Mouse (Mus musculus): ENCODE measurements around the gene Disp1. TPM values are rescaled to one million over a fixed set of nuclear protein-coding genes. Genes with fewer than 3 reads are reported as not detected.

Disp1 gene
- polyA plus RNA-seq, 1 experiment from 2014 or later, result 12.3 TPM

- H3K4me2 ChIP-seq (replicated peaks; ENCODE audit: low read depth, low read length), result no peak overlapping the region
- H3K9ac ChIP-seq (replicated peaks; ENCODE audit: low read depth, low read length), result no peak overlapping the region
- no peak overlapping the region for H3K4me3 ChIP-seq (ENCODE audit: low read depth, low read length)
- H3K27me3 ChIP-seq (ENCODE audit: control insufficient read depth, insufficient read depth, low read length), result no peaks in the 10 kb centered on the region
- WGBS, result 63% methylated on average over 5 of the region's 5 CpGs
- H3K27ac ChIP-seq (ENCODE audit: low read length), result no peak overlapping the region
- no peak for ATAC-seq (ENCODE audit: insufficient number of reproducible peaks, insufficient read depth, low FRiP score, low read depth)
- 0 out of 2 replicates have a peak, but pooled peaks cover 2% of the 10 kb centered on the region for H3K9me3 ChIP-seq (ENCODE audit: control insufficient read depth, low read depth, low read length)
- no peaks in the 10 kb centered on the region for H3K36me3 ChIP-seq (ENCODE audit: control insufficient read depth, insufficient read depth, low read length)
- H3K4me1 ChIP-seq (ENCODE audit: control insufficient read depth, insufficient read depth, low read length), result peaks cover 10% of the 10 kb centered on the region
Measured at GRCm38 (mm10) chr1:183047913-183048523, 173.3 kb downstream of the Disp1 start.

- no peak overlapping the region for H3K9ac ChIP-seq (replicated peaks; ENCODE audit: low read depth, low read length)
- no peak overlapping the region for H3K4me2 ChIP-seq (replicated peaks; ENCODE audit: low read depth, low read length)
- 32% methylated on average over 7 of the region's 7 CpGs for WGBS
- no peaks in the 10 kb centered on the region for H3K27me3 ChIP-seq (ENCODE audit: control insufficient read depth, insufficient read depth, low read length)
- H3K4me3 ChIP-seq (ENCODE audit: low read depth, low read length), result no peak overlapping the region
- ATAC-seq (ENCODE audit: insufficient number of reproducible peaks, insufficient read depth, low FRiP score, low read depth), result no peak
- 0 out of 2 replicates have a peak, but pooled peaks cover 2% of the 10 kb centered on the region for H3K9me3 ChIP-seq (ENCODE audit: control insufficient read depth, low read depth, low read length)
- no peaks in the 10 kb centered on the region for H3K36me3 ChIP-seq (ENCODE audit: control insufficient read depth, insufficient read depth, low read length)
- peaks cover 10% of the 10 kb centered on the region for H3K4me1 ChIP-seq (ENCODE audit: control insufficient read depth, insufficient read depth, low read length)
- no peak overlapping the region for H3K27ac ChIP-seq (ENCODE audit: low read length)
Measured at GRCm38 (mm10) chr1:183047191-183047912, 174.0 kb downstream of the Disp1 start.

- 72% methylated on average over 12 of the region's 12 CpGs for WGBS
- Histone ChIP-seq H3K36me3 (ENCODE audit: control insufficient read depth, insufficient read depth, low read length) (no peaks in the 10 kb centered on the region), H3K4me2 (replicated peaks; ENCODE audit: low read depth, low read length) (no peak overlapping the region), H3K27ac (ENCODE audit: low read length) (no peak overlapping the region), H3K4me3 (ENCODE audit: low read depth, low read length) (no peak overlapping the region), H3K9me3 (ENCODE audit: control insufficient read depth, low read depth, low read length) (0 out of 2 replicates have a peak, but pooled peaks cover 2% of the 10 kb centered on the region), H3K9ac (replicated peaks; ENCODE audit: low read depth, low read length) (no peak overlapping the region), H3K4me1 (ENCODE audit: control insufficient read depth, insufficient read depth, low read length) (peaks cover 10% of the 10 kb centered on the region), H3K27me3 (ENCODE audit: control insufficient read depth, insufficient read depth, low read length) (no peaks in the 10 kb centered on the region)
- no peak for ATAC-seq (ENCODE audit: insufficient number of reproducible peaks, insufficient read depth, low FRiP score, low read depth)
Measured at GRCm38 (mm10) chr1:183046081-183046480, 175.2 kb downstream of the Disp1 start.

GRCm38 (mm10) chr1:183043161-183043812 lies 178.0 kb downstream of the Disp1 start:
- Histone ChIP-seq H3K36me3 (ENCODE audit: control insufficient read depth, insufficient read depth, low read length) (no peaks in the 10 kb centered on the region), H3K27me3 (ENCODE audit: control insufficient read depth, insufficient read depth, low read length) (no peaks in the 10 kb centered on the region), H3K27ac (ENCODE audit: low read length) (no peak overlapping the region), H3K4me1 (ENCODE audit: control insufficient read depth, insufficient read depth, low read length) (peaks cover 10% of the 10 kb centered on the region), H3K4me2 (replicated peaks; ENCODE audit: low read depth, low read length) (no peak overlapping the region), H3K9me3 (ENCODE audit: control insufficient read depth, low read depth, low read length) (no peaks in the 10 kb centered on the region), H3K4me3 (ENCODE audit: low read depth, low read length) (no peak overlapping the region), H3K9ac (replicated peaks; ENCODE audit: low read depth, low read length) (no peak overlapping the region)
- WGBS, result 76% methylated on average over 13 of the region's 13 CpGs
- no peak for ATAC-seq (ENCODE audit: insufficient number of reproducible peaks, insufficient read depth, low FRiP score, low read depth)

GRCm38 (mm10) chr1:183041703-183042102 lies 179.6 kb downstream of the Disp1 start:
- ATAC-seq (ENCODE audit: insufficient number of reproducible peaks, insufficient read depth, low FRiP score, low read depth), result no peak
- Histone ChIP-seq H3K9ac (replicated peaks; ENCODE audit: low read depth, low read length) (no peak overlapping the region), H3K4me3 (ENCODE audit: low read depth, low read length) (no peak overlapping the region), H3K36me3 (ENCODE audit: control insufficient read depth, insufficient read depth, low read length) (no peaks in the 10 kb centered on the region), H3K4me1 (ENCODE audit: control insufficient read depth, insufficient read depth, low read length) (peaks cover under 1% of the 10 kb centered on the region; the same call in 1 of the 2 replicates), H3K27ac (ENCODE audit: low read length) (no peak overlapping the region), H3K4me2 (replicated peaks; ENCODE audit: low read depth, low read length) (no peak overlapping the region), H3K27me3 (ENCODE audit: control insufficient read depth, insufficient read depth, low read length) (no peaks in the 10 kb centered on the region), H3K9me3 (ENCODE audit: control insufficient read depth, low read depth, low read length) (no peaks in the 10 kb centered on the region)
- WGBS, result 84% methylated on average over 6 of the region's 7 CpGs

GRCm38 (mm10) chr1:183040847-183041382 lies 180.4 kb downstream of the Disp1 start:
- no peak for ATAC-seq (ENCODE audit: insufficient number of reproducible peaks, insufficient read depth, low FRiP score, low read depth)
- Histone ChIP-seq H3K9ac (replicated peaks; ENCODE audit: low read depth, low read length) (no peak overlapping the region), H3K4me3 (ENCODE audit: low read depth, low read length) (no peak overlapping the region), H3K4me1 (ENCODE audit: control insufficient read depth, insufficient read depth, low read length) (no peaks in the 10 kb centered on the region), H3K9me3 (ENCODE audit: control insufficient read depth, low read depth, low read length) (no peaks in the 10 kb centered on the region), H3K27ac (ENCODE audit: low read length) (no peak overlapping the region), H3K27me3 (ENCODE audit: control insufficient read depth, insufficient read depth, low read length) (no peaks in the 10 kb centered on the region), H3K4me2 (replicated peaks; ENCODE audit: low read depth, low read length) (no peak overlapping the region), H3K36me3 (ENCODE audit: control insufficient read depth, insufficient read depth, low read length) (no peaks in the 10 kb centered on the region)
- WGBS, result 74% methylated on average over 11 of the region's 11 CpGs

GRCm38 (mm10) chr1:183039881-183040708 lies 181.2 kb downstream of the Disp1 start:
- no peak overlapping the region for H3K4me2 ChIP-seq (replicated peaks; ENCODE audit: low read depth, low read length)
- H3K4me1 ChIP-seq (ENCODE audit: control insufficient read depth, insufficient read depth, low read length), result no peaks in the 10 kb centered on the region
- H3K27me3 ChIP-seq (ENCODE audit: control insufficient read depth, insufficient read depth, low read length), result no peaks in the 10 kb centered on the region
- ATAC-seq (ENCODE audit: insufficient number of reproducible peaks, insufficient read depth, low FRiP score, low read depth), result no peak
- H3K36me3 ChIP-seq (ENCODE audit: control insufficient read depth, insufficient read depth, low read length), result no peaks in the 10 kb centered on the region
- no peak overlapping the region for H3K9ac ChIP-seq (replicated peaks; ENCODE audit: low read depth, low read length)
- no peak overlapping the region for H3K27ac ChIP-seq (ENCODE audit: low read length)
- WGBS, result 52% methylated on average over 6 of the region's 6 CpGs
- no peak overlapping the region for H3K4me3 ChIP-seq (ENCODE audit: low read depth, low read length)
- no peaks in the 10 kb centered on the region for H3K9me3 ChIP-seq (ENCODE audit: control insufficient read depth, low read depth, low read length)

- 73% methylated on average over 7 of the region's 7 CpGs for WGBS
- Histone ChIP-seq H3K4me3 (ENCODE audit: low read depth, low read length) (no peak overlapping the region), H3K4me1 (ENCODE audit: control insufficient read depth, insufficient read depth, low read length) (no peaks in the 10 kb centered on the region), H3K4me2 (replicated peaks; ENCODE audit: low read depth, low read length) (no peak overlapping the region), H3K36me3 (ENCODE audit: control insufficient read depth, insufficient read depth, low read length) (no peaks in the 10 kb centered on the region), H3K9me3 (ENCODE audit: control insufficient read depth, low read depth, low read length) (no peaks in the 10 kb centered on the region), H3K27ac (ENCODE audit: low read length) (no peak overlapping the region), H3K9ac (replicated peaks; ENCODE audit: low read depth, low read length) (no peak overlapping the region), H3K27me3 (ENCODE audit: control insufficient read depth, insufficient read depth, low read length) (no peaks in the 10 kb centered on the region)
- ATAC-seq (ENCODE audit: insufficient number of reproducible peaks, insufficient read depth, low FRiP score, low read depth), result no peak
Measured at GRCm38 (mm10) chr1:183039404-183039803, 181.9 kb downstream of the Disp1 start.
